Comparison of ENCODE assay signal across 8 mouse cellular contexts in the genomic region with DNA sequence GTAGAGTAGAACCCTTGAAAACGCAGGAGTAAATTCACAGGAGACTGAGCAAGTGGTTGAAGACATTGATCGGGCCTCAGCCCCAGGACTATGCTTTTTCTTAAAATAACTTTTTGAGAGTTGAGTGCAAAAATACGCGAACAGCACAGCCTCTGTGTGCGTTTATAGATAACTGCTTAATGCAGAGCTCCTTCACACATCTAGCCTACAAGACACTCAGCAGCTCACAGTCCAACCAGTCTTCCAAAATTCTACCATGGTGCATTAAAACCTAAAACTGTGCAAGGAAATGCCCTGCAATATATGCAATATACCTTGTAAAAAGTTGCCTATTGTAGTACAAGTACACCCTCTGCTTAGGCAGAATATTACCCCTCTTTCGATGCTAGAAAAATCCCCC. TPM values are rescaled to one million over a fixed set of nuclear protein-coding genes. Genes with fewer than 3 reads are reported as not detected.
A peak's percentile ranks its signal among the peaks of the same experiment; 100 is the strongest.
DNase-seq lines count a peak whose midpoint lies in the region; ATAC-seq and TF ChIP-seq lines count a peak whose summit lies in the region.

No protein-coding gene starts in this region.

- H3K9ac ChIP-seq in heart, embryonic 13.5 days, result peak overlapping the region; percentile 74

- intact Hi-C loops in heart, postnatal 10 days (cut with DNase I), result loop anchor here (2.0 to 5.0 kb wide), 4 partner anchors 15 to 75 kb away; no protein-coding TSS in a partner anchor

- peaks cover 18% of the 10 kb centered on the region; the same call in 1 of the 2 replicates for H3K36me3 ChIP-seq in heart, embryonic 13.5 days
- H3K36me3 ChIP-seq in G1E (replicated peaks), result peaks cover 27% of the 10 kb centered on the region
- 0 out of 2 replicates have a peak, but pooled peaks cover 10% of the 10 kb centered on the region for H3K36me3 ChIP-seq in hindbrain, embryonic 10.5 days

- peaks cover 24% of the 10 kb centered on the region for H3K27me3 ChIP-seq in heart, embryonic 13.5 days (replicated peaks)
- peaks cover 13% of the 10 kb centered on the region; the same call in 1 of the 2 replicates for H3K27me3 ChIP-seq in G1E (ENCODE audit: insufficient read depth, low read length)
- peaks cover 44% of the 10 kb centered on the region for H3K27me3 ChIP-seq in hindbrain, embryonic 10.5 days (ENCODE audit: insufficient read depth, poor library complexity, severe bottlenecking)

- peak overlapping the region; percentile 81 for H3K27ac ChIP-seq in heart, embryonic 13.5 days (replicated peaks)
- H3K27ac ChIP-seq in hindbrain, embryonic 10.5 days, result peak overlapping the region; percentile 50

- H3K9me3 ChIP-seq in heart, embryonic 13.5 days, result no peaks in the 10 kb centered on the region
- no peaks in the 10 kb centered on the region for H3K9me3 ChIP-seq in G1E (replicated peaks)
- H3K9me3 ChIP-seq in hindbrain, embryonic 10.5 days, result no peaks in the 10 kb centered on the region

- no peak for DNase-seq in heart, postnatal 10 days
- DNase-seq in G1E (ENCODE audit: low spot score), result no peak
- DNase-seq in hindbrain, embryonic 10.5 days (ENCODE audit: low spot score), result no peak
- no peak for DNase-seq in adrenal gland, adult 18-20 months (ENCODE audit: low spot score in 2 of 2)
- no peak for DNase-seq in adrenal gland, postnatal 4 days (ENCODE audit: low spot score in 2 of 2)
- no peak for DNase-seq in ovary, postnatal 14 days (ENCODE audit: low spot score)

- TF ChIP-seq CTCF in G1E (IDR thresholded peaks at IDR 0.05; ENCODE audit: low read depth, low read length), result no peak

- H3K4me1 ChIP-seq in heart, embryonic 13.5 days, result peaks cover 49% of the 10 kb centered on the region
- H3K4me1 ChIP-seq in G1E (ENCODE audit: insufficient read depth, low read depth, low read length), result peaks cover 56% of the 10 kb centered on the region
- H3K4me1 ChIP-seq in hindbrain, embryonic 10.5 days (replicated peaks), result peaks cover 49% of the 10 kb centered on the region

- 8% methylated on average over 6 of the region's 6 CpGs for WGBS in heart, embryonic 13.5 days
- WGBS in hindbrain, embryonic 10.5 days, result 14% methylated on average over 6 of the region's 6 CpGs

- peak overlapping the region; percentile 81 for H3K4me3 ChIP-seq in heart, embryonic 13.5 days
- peak overlapping the region; percentile 11; the same call in 1 of the 2 replicates for H3K4me3 ChIP-seq in G1E (ENCODE audit: low read depth, low read length)
- H3K4me3 ChIP-seq in hindbrain, embryonic 10.5 days, result peak overlapping the region; percentile 64

- H3K4me2 ChIP-seq in heart, embryonic 13.5 days, result peak overlapping the region; percentile 99

- ATAC-seq in heart, embryonic 13.5 days (ENCODE audit: extremely low read depth, insufficient number of reproducible peaks, low FRiP score, low TSS enrichment), result no peak
- ATAC-seq in G1E (ENCODE audit: extremely low read depth, insufficient number of reproducible peaks, low FRiP score, poor library complexity, severe bottlenecking), result no peak
- ATAC-seq in megakaryocyte-erythroid progenitor cell, adult 5-6 weeks (replicated peaks; ENCODE audit: low FRiP score, low TSS enrichment, poor library complexity, severe bottlenecking), result 0 out of 2 replicates have a peak, but pooled peaks have one; percentile 20

RNA-seq across cellular contexts. Expression of a gene that starts 0.6 kb away (rescaled TPM):
- polyA plus RNA-seq in heart, embryonic 13.5 days (2015; fragmentation: Nextera tagmentation; extraction: Ambion mirVana), result 5.0 and 5.1 TPM in 2 replicates
- total RNA-seq in heart, postnatal 10 days (2021), result 10 to 100 TPM; 81.4 to 93.6 TPM
- total RNA-seq in G1E (2014; fragmentation: Nextera tagmentation) (17.2 and 17.8 TPM in 2 replicates), G1E (2017) (12.8 and 14.6 TPM in 2 replicates)
- 13.5 and 16.9 TPM in 2 replicates for polyA plus RNA-seq in G1E (2012)
- polyA plus RNA-seq in hindbrain, embryonic 10.5 days (2016; fragmentation: Nextera tagmentation; extraction: Ambion mirVana), result 3.7 and 4.2 TPM in 2 replicates
- 11.5 and 12.9 TPM in 2 replicates for total RNA-seq in megakaryocyte-erythroid progenitor cell, adult 5-6 weeks (2014; fragmentation: Nextera tagmentation)
- 6.1 and 6.3 TPM in 2 replicates for total RNA-seq in megakaryocyte-erythroid progenitor cell, adult 5-6 weeks (2017)
- total RNA-seq in adrenal gland, adult 18-20 months (2021), result 10 to 100 TPM; 49.3 to 58.6 TPM
- total RNA-seq in adrenal gland, postnatal 4 days (2021), result 10 to 100 TPM; 73.5 to 77.8 TPM

Comparison
In these comparisons a context has a peak if more than half of its experiments do, and no peak if none do; other contexts are left out.
1. H3K4me3 ChIP-seq: peak in every context shown above with its lines; median percentile 81 in heart, embryonic 13.5 days; 64 in hindbrain, embryonic 10.5 days; 11 in G1E.